ENCODE assay signal across 20 mouse cellular contexts in genomic region chr1:117087136-117087535, GRCm38 (mm10).
DNase-seq lines count a peak whose midpoint lies in the region; ATAC-seq lines count a peak whose summit lies in the region.
"Had no signal": no experiment of that assay in that cellular context is flagged by ENCODE, and none has a peak within 500 bp of the region (broad histone marks: within the 10 kb centered on the region; RNA-seq: fewer than 3 reads in every experiment).

No protein-coding gene starts in this region.

- no peaks in the 10 kb centered on the region for H3K36me3 ChIP-seq in midbrain, embryonic 14.5 days (ENCODE audit: control insufficient read depth, insufficient read depth, low read length)
- no peaks in the 10 kb centered on the region for H3K36me3 ChIP-seq in midbrain, embryonic 16.5 days (ENCODE audit: control insufficient read depth, insufficient read depth, low read length)
- H3K36me3 ChIP-seq: embryonic facial prominence, embryonic 12.5 days; forebrain, embryonic 12.5 days; heart, embryonic 10.5 days; hindbrain, embryonic 15.5 days had no signal

- no peak overlapping the region for H3K27ac ChIP-seq in midbrain, embryonic 14.5 days (replicated peaks; ENCODE audit: low read depth, low read length)
- no peak overlapping the region for H3K27ac ChIP-seq in midbrain, embryonic 16.5 days (ENCODE audit: low read length)
- H3K27ac ChIP-seq: embryonic facial prominence, embryonic 12.5 days; forebrain, embryonic 12.5 days; heart, embryonic 10.5 days; hindbrain, embryonic 15.5 days had no signal

- H3K4me2 ChIP-seq in midbrain, embryonic 14.5 days (ENCODE audit: low read length), result no peak overlapping the region
- no peak overlapping the region for H3K4me2 ChIP-seq in midbrain, embryonic 16.5 days (ENCODE audit: low read length)
- H3K4me2 ChIP-seq: embryonic facial prominence, embryonic 12.5 days; forebrain, embryonic 12.5 days; hindbrain, embryonic 15.5 days had no signal

- no peaks in the 10 kb centered on the region for H3K9me3 ChIP-seq in midbrain, embryonic 14.5 days (ENCODE audit: control insufficient read depth, low read length)
- H3K9me3 ChIP-seq in midbrain, embryonic 16.5 days (replicated peaks; ENCODE audit: control insufficient read depth, low read length, poor library complexity, severe bottlenecking), result no peaks in the 10 kb centered on the region; the same call in 1 of the 2 replicates
- H3K9me3 ChIP-seq: embryonic facial prominence, embryonic 12.5 days; forebrain, embryonic 12.5 days; heart, embryonic 10.5 days; hindbrain, embryonic 15.5 days had no signal

- peak; percentile 11 for DNase-seq in embryo, embryonic 10 days (ENCODE audit: low spot score)
- no peak for DNase-seq in embryo, embryonic 11 days
- DNase-seq in midbrain, embryonic 14.5 days, result peak; percentile 13
- peak; percentile 67 for DNase-seq in retina, embryonic 14.5 days (ENCODE audit: low spot score)
- no peak for DNase-seq in spleen, adult 12 weeks (ENCODE audit: low spot score)
- DNase-seq: adrenal gland, adult 8-10 months; cerebellum, adult 11-12 months; cerebellum, adult 9-10 months; cerebellum, postnatal 25 days; gastrocnemius, postnatal 10 days; heart, adult 18-20 months; heart, postnatal 10 days had no signal

- peaks cover 7% of the 10 kb centered on the region; the same call in 1 of the 2 replicates for H3K4me1 ChIP-seq in midbrain, embryonic 14.5 days (ENCODE audit: control insufficient read depth, insufficient read depth, low read length)
- no peaks in the 10 kb centered on the region for H3K4me1 ChIP-seq in midbrain, embryonic 16.5 days (ENCODE audit: control insufficient read depth, insufficient read depth, low read length)
- H3K4me1 ChIP-seq: embryonic facial prominence, embryonic 12.5 days; forebrain, embryonic 12.5 days; heart, embryonic 10.5 days; hindbrain, embryonic 15.5 days had no signal

- WGBS in midbrain, embryonic 14.5 days, result 9% methylated on average over 3 of the region's 3 CpGs
- 17% methylated on average over 3 of the region's 3 CpGs for WGBS in midbrain, embryonic 16.5 days

- no peak overlapping the region for H3K9ac ChIP-seq in midbrain, embryonic 14.5 days (replicated peaks; ENCODE audit: low read length)
- H3K9ac ChIP-seq in midbrain, embryonic 16.5 days (ENCODE audit: low read depth, low read length), result no peak overlapping the region
- H3K9ac ChIP-seq: embryonic facial prominence, embryonic 12.5 days; forebrain, embryonic 12.5 days; hindbrain, embryonic 15.5 days had no signal

- no peaks in the 10 kb centered on the region for H3K27me3 ChIP-seq in midbrain, embryonic 14.5 days (ENCODE audit: control insufficient read depth, insufficient read depth, low read length)
- no peaks in the 10 kb centered on the region for H3K27me3 ChIP-seq in midbrain, embryonic 16.5 days (ENCODE audit: control insufficient read depth, insufficient read depth, low read depth, low read length)
- H3K27me3 ChIP-seq: embryonic facial prominence, embryonic 12.5 days; forebrain, embryonic 12.5 days; hindbrain, embryonic 15.5 days had no signal

- H3K4me3 ChIP-seq in midbrain, embryonic 14.5 days (replicated peaks; ENCODE audit: low read depth, low read length), result no peak overlapping the region
- H3K4me3 ChIP-seq in midbrain, embryonic 16.5 days (ENCODE audit: low read depth, low read length), result no peak overlapping the region
- H3K4me3 ChIP-seq: embryonic facial prominence, embryonic 12.5 days; forebrain, embryonic 12.5 days; heart, embryonic 10.5 days; hindbrain, embryonic 15.5 days had no signal

- ATAC-seq in midbrain, embryonic 14.5 days (ENCODE audit: low FRiP score, low TSS enrichment), result no peak
- no peak for ATAC-seq in midbrain, embryonic 16.5 days
- ATAC-seq in erythroid progenitor cell, adult 5-6 weeks (replicated peaks; ENCODE audit: low FRiP score, poor library complexity, severe bottlenecking), result no peak
- ATAC-seq: forebrain, embryonic 16.5 days; inflammation-experienced regulatory T-cells, adult 6 months had no signal

Comparison
In these comparisons a context has a peak if more than half of its experiments do, and no peak if none do; other contexts are left out.
1. DNase-seq: peak in embryo, embryonic 10 days (single experiment), midbrain, embryonic 14.5 days (single experiment) and retina, embryonic 14.5 days (single experiment); none in embryo, embryonic 11 days (single experiment) and spleen, adult 12 weeks (single experiment).